Mouse (Mus musculus) midbrain, embryonic 13.5 days (tissue): ENCODE measurements around the gene Aldh1l1. TPM values are rescaled to one million over a fixed set of nuclear protein-coding genes. Genes with fewer than 3 reads are reported as not detected.

Experiments
- ATAC-seq: fragments of 200-750 bp; cut with Nextera tagmentation; 2 replicates; pipeline ENCODE4 v1.8.0; 2017; ENCODE audit warnings: mild to moderate bottlenecking, moderate TSS enrichment, moderate library complexity
- H3K27ac ChIP-seq: fragments of 300-500 bp; sonication (generic); 2 replicates; pipeline ENCODE4 v1.5.1; 2015; ENCODE audit warnings: inconsistent platforms, mild to moderate bottlenecking, moderate library complexity
- H3K27me3 ChIP-seq: fragments of 300-500 bp; sonication (generic); 2 replicates; pipeline ENCODE4 v1.6.1; 2015; ENCODE audit warnings: mild to moderate bottlenecking, inconsistent platforms
- H3K36me3 ChIP-seq: fragments of 300-500 bp; sonication (generic); 2 replicates; pipeline ENCODE4 v1.6.1; 2015; ENCODE audit warnings: mild to moderate bottlenecking, inconsistent platforms
- H3K4me1 ChIP-seq: fragments of 300-500 bp; sonication (generic); replicated peaks from 2 replicates; pipeline ENCODE4 v1.6.1; 2015; ENCODE audit warnings: inconsistent platforms
- H3K4me2 ChIP-seq: fragments of 300-500 bp; sonication (generic); replicated peaks from 2 replicates; pipeline ENCODE4 v1.6.1; 2015; ENCODE audit warnings: moderate library complexity, mild to moderate bottlenecking, inconsistent platforms
- H3K4me3 ChIP-seq: fragments of 300-500 bp; sonication (generic); replicated peaks from 2 replicates; pipeline ENCODE4 v1.5.1; 2015; ENCODE audit warnings: mild to moderate bottlenecking, inconsistent platforms
- H3K9ac ChIP-seq: fragments of 300-500 bp; sonication (generic); replicated peaks from 2 replicates; pipeline ENCODE4 v1.6.1; 2015; ENCODE audit warnings: mild to moderate bottlenecking, inconsistent platforms
- H3K9me3 ChIP-seq: fragments of 300-500 bp; sonication (generic); 2 replicates; pipeline ENCODE4 v1.6.1; 2016; ENCODE audit warnings: mild to moderate bottlenecking, inconsistent platforms
- WGBS: fragments of 180-500 bp; shearing (Covaris S2); methylation state at CpG from one replicate; pipeline ENCODE4 v1.1.7; 2015; 5-methylcytosine and 5-hydroxymethylcytosine counted together
- polyA plus RNA-seq: library from polyadenylated mRNA; unstranded; fragments of >200 nt; fragmentation: Nextera tagmentation; extraction: Ambion mirVana; gene quantifications from 2 replicates; pipeline ENCODE4 v1.2.1, GENCODE M21; 2015

Gene Aldh1l1
- polyA plus RNA-seq, 1 experiment from 2014 or later = 30.8 TPM

DNA sequence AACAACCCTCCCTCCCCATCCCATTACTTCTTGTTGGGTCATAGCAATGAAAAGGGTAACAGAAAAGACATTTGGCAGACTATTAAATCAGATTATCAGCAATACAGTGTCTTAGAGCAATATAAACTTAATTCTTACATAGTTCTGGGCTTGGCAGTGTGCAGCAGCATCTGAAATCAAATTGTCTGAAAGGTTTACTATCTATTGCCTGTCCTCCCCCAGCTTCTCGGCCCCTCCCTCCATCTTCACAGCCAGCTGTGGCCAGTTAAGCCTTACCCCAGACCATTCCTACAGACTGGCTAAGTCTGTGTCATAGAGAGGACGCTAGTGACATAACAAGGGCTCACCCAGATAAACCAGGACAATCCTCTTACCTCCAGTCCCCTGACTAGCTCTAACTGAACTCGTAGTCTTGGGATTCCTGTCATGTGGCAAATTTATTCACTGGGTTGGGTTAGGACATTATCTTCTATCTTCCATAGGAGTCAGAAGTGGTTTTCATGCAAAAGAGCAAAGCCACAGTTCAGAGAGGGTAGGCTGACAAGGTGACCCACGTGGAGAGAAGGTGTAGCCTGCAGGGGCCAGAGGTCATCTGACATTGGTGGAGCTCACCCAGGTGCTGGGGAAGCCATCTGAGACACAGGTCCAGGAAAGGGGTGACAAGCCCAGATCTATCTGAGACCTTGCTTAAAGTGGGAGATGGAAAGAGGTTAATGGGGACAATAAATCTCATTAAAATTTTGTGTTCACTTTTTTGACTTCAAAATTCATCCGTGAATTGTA is 27.0 kb downstream of the Aldh1l1 start:
- ATAC-seq = no peak
- WGBS = 74% methylated on average over 5 of the region's 5 CpGs
- peaks cover 9% of the 10 kb centered on the region for H3K4me1 ChIP-seq
- H3K27ac ChIP-seq = no peak overlapping the region
- H3K9ac ChIP-seq = no peak overlapping the region
- no peak overlapping the region for H3K4me2 ChIP-seq
- H3K36me3 ChIP-seq = no peaks in the 10 kb centered on the region
- H3K27me3 ChIP-seq = no peaks in the 10 kb centered on the region
- H3K4me3 ChIP-seq = no peak overlapping the region
- H3K9me3 ChIP-seq = no peaks in the 10 kb centered on the region

GRCm38 (mm10) chr6:90514369-90514768 is 28.1 kb downstream of the Aldh1l1 start:
- Histone ChIP-seq H3K27me3 (no peaks in the 10 kb centered on the region), H3K4me1 (no peaks in the 10 kb centered on the region), H3K27ac (no peak overlapping the region), H3K9me3 (no peaks in the 10 kb centered on the region), H3K4me2 (no peak overlapping the region), H3K36me3 (no peaks in the 10 kb centered on the region), H3K4me3 (no peak overlapping the region), H3K9ac (no peak overlapping the region)
- peak; percentile 34; the same call in 1 of the 2 replicates for ATAC-seq

GRCm38 (mm10) chr6:90514883-90515405 is 28.7 kb downstream of the Aldh1l1 start:
- Histone ChIP-seq H3K27ac (no peak overlapping the region), H3K4me1 (no peaks in the 10 kb centered on the region), H3K9ac (no peak overlapping the region), H3K4me2 (no peak overlapping the region), H3K36me3 (no peaks in the 10 kb centered on the region), H3K4me3 (no peak overlapping the region), H3K9me3 (no peaks in the 10 kb centered on the region), H3K27me3 (no peaks in the 10 kb centered on the region)
- 40% methylated on average over 4 of the region's 4 CpGs for WGBS
- ATAC-seq = peak; percentile 83

DNA sequence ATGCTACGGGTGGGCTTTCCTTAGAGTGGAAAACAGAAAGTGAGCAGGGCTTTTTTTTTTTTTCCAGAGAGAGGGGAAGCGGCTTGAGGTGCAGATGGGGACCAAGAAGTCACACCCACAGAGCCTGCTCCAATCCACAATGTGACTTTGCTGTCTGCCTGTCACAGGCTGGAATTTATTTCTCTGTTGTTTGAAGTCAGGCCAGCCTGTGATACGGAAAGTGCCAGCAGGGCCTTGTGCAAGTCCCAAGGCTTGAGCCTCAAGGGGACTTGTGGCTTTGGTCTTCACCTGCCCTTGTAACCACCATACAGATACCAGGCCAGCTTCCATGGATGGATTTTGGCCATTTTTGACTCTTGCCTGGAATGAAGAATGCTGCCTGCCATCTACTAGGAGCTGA is 32.7 kb downstream of the Aldh1l1 start:
- Histone ChIP-seq H3K4me2 (no peak overlapping the region), H3K9ac (no peak overlapping the region), H3K27ac (no peak overlapping the region), H3K4me3 (no peak overlapping the region), H3K36me3 (no peaks in the 10 kb centered on the region), H3K27me3 (no peaks in the 10 kb centered on the region), H3K4me1 (no peaks in the 10 kb centered on the region), H3K9me3 (no peaks in the 10 kb centered on the region)
- ATAC-seq = no peak
- 74% methylated on average over 3 of the region's 3 CpGs for WGBS

- Histone ChIP-seq H3K9ac (no peak overlapping the region), H3K4me1 (no peaks in the 10 kb centered on the region), H3K4me2 (no peak overlapping the region), H3K4me3 (no peak overlapping the region), H3K36me3 (no peaks in the 10 kb centered on the region), H3K9me3 (no peaks in the 10 kb centered on the region), H3K27me3 (no peaks in the 10 kb centered on the region), H3K27ac (no peak overlapping the region)
- ATAC-seq = no peak
- WGBS = 60% methylated on average over 5 of the region's 5 CpGs
These were observed 33.1 kb downstream of the Aldh1l1 start for GRCm38 (mm10) chr6:90519375-90519774.

DNA sequence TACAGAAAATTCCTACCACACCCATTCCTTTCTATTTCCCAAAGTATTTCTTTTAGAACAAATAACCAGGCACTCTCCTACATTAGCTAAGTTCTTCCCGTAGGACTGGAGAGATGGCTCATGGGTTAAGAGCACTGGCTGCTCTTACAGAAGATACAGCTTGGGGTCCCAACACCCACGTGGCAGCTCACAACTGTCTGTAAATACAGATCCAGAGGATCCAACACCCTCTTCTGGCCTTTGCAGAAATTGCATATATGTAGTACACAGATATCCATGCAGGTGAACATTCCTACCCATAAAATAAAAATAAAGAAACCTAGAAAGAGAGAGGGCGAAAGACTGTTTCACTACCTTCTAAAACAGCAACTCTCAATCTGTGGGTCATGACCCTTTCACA is 40.2 kb downstream of the Aldh1l1 start:
- no peak for ATAC-seq
- Histone ChIP-seq H3K36me3 (no peaks in the 10 kb centered on the region), H3K9ac (no peak overlapping the region), H3K27me3 (no peaks in the 10 kb centered on the region), H3K4me1 (no peaks in the 10 kb centered on the region), H3K9me3 (no peaks in the 10 kb centered on the region), H3K4me2 (no peak overlapping the region), H3K27ac (no peak overlapping the region), H3K4me3 (no peak overlapping the region)
- 73% methylated on average over 3 of the region's 3 CpGs for WGBS

DNA sequence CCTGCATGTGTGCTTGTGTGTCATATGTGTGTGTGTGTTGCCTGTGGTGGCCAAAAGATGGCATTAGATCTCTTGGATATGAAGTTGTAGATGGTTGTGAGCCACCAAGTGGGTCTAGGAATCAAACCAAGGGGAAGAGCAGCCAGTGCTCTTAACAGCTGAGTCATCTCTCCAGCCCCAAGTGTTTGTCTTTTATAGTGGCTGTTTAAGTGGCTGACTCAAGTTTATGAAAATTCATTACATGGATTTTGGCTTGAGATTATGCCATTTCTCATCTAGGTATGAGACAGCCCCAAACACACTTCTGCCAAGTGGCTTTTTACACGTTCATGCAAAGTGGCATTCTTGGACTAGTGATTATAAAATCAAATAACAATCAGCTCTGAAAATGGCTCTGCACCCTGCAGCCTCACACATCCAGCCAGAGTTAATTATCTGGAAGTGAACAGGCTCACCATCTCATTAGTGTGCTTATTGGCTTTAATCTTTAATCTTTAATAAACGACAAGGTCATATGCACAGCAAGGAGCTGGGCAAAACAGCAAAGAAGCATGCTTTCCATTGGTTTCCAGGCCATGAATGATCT is 43.3 kb downstream of the Aldh1l1 start:
- Histone ChIP-seq H3K27ac (no peak overlapping the region), H3K36me3 (no peaks in the 10 kb centered on the region), H3K4me3 (no peak overlapping the region), H3K9ac (no peak overlapping the region), H3K4me2 (no peak overlapping the region), H3K27me3 (no peaks in the 10 kb centered on the region), H3K4me1 (peaks cover under 1% of the 10 kb centered on the region; the same call in 1 of the 2 replicates), H3K9me3 (no peaks in the 10 kb centered on the region)
- WGBS = 35% methylated on average over 2 of the region's 2 CpGs
- ATAC-seq = peak; percentile 51; the same call in 1 of the 2 replicates

- Histone ChIP-seq H3K4me3 (no peak overlapping the region), H3K9ac (no peak overlapping the region), H3K4me2 (no peak overlapping the region), H3K36me3 (no peaks in the 10 kb centered on the region), H3K9me3 (no peaks in the 10 kb centered on the region), H3K4me1 (peaks cover 6% of the 10 kb centered on the region), H3K27me3 (no peaks in the 10 kb centered on the region), H3K27ac (no peak overlapping the region)
- ATAC-seq = no peak
- WGBS = 96% methylated on average over 6 of the region's 7 CpGs
These were observed 46.5 kb downstream of the Aldh1l1 start for GRCm38 (mm10) chr6:90532575-90533190.

DNA sequence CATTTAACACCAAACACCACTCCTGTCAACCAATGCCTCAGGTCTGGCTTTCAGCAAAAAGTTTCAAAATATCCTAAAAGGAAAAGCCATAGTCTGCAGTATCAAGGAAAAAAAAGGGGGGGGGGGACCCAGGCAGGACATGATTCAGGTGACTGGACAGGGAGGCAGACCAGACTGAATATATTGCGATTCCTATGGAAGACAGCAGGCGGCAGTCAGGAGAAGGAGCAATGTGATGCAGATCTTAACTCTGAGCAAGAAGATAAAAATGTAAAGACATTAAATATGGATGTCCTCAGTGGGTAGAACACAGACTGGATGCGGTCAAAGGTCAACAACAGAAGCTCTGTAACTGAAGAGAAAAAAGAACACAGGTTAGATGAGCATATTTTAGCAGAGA is 47.3 kb downstream of the Aldh1l1 start:
- Histone ChIP-seq H3K9ac (no peak overlapping the region), H3K36me3 (no peaks in the 10 kb centered on the region), H3K4me2 (no peak overlapping the region), H3K9me3 (no peaks in the 10 kb centered on the region), H3K4me1 (peaks cover 6% of the 10 kb centered on the region), H3K27me3 (no peaks in the 10 kb centered on the region), H3K27ac (no peak overlapping the region), H3K4me3 (no peak overlapping the region)
- WGBS = 83% methylated on average over 3 of the region's 3 CpGs
- ATAC-seq = no peak

DNA sequence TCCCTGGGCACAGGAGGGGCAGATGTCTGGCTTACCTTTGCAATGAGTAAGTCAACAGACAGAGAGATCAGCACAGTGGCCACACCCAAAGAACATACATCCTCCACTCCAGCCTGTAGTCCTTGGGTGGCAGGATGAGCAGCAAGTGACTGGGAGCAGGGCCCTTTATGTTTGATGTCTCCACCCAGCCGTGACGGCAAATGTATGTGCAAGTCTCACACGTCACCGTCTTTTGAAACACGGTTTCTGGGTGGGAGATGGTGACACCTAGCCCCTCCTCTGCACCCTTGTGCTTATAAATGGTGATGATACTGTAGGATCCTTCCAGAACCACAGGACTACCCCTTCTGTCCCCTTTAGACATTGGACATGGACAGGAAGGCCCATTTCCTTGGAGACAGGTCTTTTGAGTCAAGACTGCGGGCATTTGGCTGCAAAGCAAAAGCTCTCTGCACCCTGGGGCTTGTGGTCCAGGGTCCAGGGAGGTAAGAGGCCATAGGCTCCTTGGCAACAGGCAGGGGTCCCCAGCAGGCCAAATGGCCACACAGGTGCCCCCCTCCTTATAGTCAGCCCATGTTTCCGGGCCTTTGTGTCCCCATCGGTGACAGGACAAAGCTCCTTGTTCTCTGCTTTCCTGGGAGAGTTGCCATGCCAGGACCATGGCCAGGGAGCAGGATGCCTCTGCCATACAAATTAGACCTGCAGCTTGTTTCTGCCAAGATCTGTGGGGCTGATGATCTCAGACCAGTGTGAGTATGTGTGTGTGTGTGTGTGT is 48.7 kb downstream of the Aldh1l1 start:
- Histone ChIP-seq H3K4me2 (no peak overlapping the region), H3K27ac (peak overlapping the region; percentile 52), H3K4me1 (peaks cover 6% of the 10 kb centered on the region), H3K9ac (no peak overlapping the region), H3K9me3 (no peaks in the 10 kb centered on the region), H3K4me3 (no peak overlapping the region), H3K36me3 (no peaks in the 10 kb centered on the region), H3K27me3 (no peaks in the 10 kb centered on the region)
- peak; percentile 85 for ATAC-seq
- 66% methylated on average over 8 of the region's 8 CpGs for WGBS

DNA sequence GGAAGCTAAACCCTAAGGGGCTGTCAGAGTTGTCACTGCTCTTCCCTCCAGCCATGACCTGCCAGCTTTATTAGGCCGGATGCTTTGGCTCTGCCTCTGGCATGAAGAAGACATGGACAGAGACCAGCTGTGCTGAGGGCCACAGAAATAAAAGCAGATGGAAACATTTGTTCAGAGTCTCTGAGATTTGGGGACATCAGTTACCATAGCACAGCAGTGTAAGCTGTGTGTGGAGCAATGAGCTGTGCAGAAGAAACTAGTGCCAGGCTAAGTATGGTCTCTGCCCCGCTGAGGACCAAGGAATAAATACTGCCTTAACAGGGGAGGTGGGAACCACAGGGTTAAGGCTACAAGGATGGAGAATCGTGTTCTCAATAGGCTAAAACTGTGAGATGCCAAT is 50.6 kb downstream of the Aldh1l1 start:
- Histone ChIP-seq H3K4me1 (peaks cover 21% of the 10 kb centered on the region), H3K9ac (no peak overlapping the region), H3K4me2 (no peak overlapping the region), H3K9me3 (no peaks in the 10 kb centered on the region), H3K36me3 (no peaks in the 10 kb centered on the region), H3K27ac (no peak overlapping the region), H3K27me3 (no peaks in the 10 kb centered on the region), H3K4me3 (no peak overlapping the region)
- WGBS = 77% methylated on average over 3 of the region's 3 CpGs
- no peak for ATAC-seq

DNA sequence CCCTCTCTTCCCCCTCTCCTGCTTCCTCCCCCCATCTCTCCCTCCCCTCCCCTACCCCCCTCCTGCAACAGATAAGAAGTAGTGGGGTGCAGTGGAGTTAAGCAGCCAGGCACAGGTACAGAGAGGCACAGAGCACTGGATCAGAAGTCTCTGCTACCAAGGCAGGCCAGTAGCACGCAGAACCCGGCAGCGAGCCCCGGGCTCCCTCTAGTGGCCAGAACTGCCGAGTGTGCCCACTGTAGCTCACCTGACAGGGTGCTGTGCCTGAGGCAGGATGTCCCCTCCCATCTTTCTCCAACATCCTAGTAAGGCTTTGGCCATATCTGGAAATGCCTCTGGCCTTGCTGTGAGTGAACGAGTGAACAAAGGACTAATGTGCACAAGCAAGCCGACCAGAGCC is 51.7 kb downstream of the Aldh1l1 start:
- 6% methylated on average over 7 of the region's 7 CpGs for WGBS
- Histone ChIP-seq H3K27ac (no peak overlapping the region), H3K4me2 (no peak overlapping the region), H3K4me1 (peaks cover 27% of the 10 kb centered on the region), H3K9ac (no peak overlapping the region), H3K36me3 (no peaks in the 10 kb centered on the region), H3K9me3 (no peaks in the 10 kb centered on the region), H3K4me3 (no peak overlapping the region), H3K27me3 (no peaks in the 10 kb centered on the region)
- peak; percentile 60; the same call in 1 of the 2 replicates for ATAC-seq
